Mouse (Mus musculus): ENCODE data around the gene Zfp51. TPM values are rescaled to one million over a fixed set of nuclear protein-coding genes. Genes with fewer than 3 reads are reported as not detected.

Gene Zfp51
- total RNA-seq, 2 experiments from 2014 or later, result 3.5 to 3.9 TPM

Other genes with a start within 250 kb of the Zfp51 start
- not detected for gene Vmn1r234, start 224.3 kb upstream of the Zfp51 start, total RNA-seq (2021)
- not detected for gene Vmn1r235, start 194.0 kb upstream of the Zfp51 start, total RNA-seq (2021)
- gene Vmn1r236, start 167.4 kb upstream of the Zfp51 start, total RNA-seq (2021), result not detected
- not detected for gene Vmn1r237, start 138.5 kb upstream of the Zfp51 start, total RNA-seq (2021)
- 1 to 10 TPM; 1.4 to 1.6 TPM for gene Zfp677, start 66.6 kb upstream of the Zfp51 start, total RNA-seq (2021)
- gene Zfp54, start 27.1 kb upstream of the Zfp51 start, total RNA-seq (2021), result under 1 TPM; 0.62 to 0.77 TPM
- gene Zfp53, start 38.6 kb downstream of the Zfp51 start, total RNA-seq (2021), result 1 to 10 TPM; 4.2 TPM
- 1 to 10 TPM; 6.0 to 6.7 TPM for gene Zfp52, start 85.2 kb downstream of the Zfp51 start, total RNA-seq (2021)
- gene Zfp948, start 116.6 kb downstream of the Zfp51 start, total RNA-seq (2021), result 10 to 100 TPM; 11.8 to 13.0 TPM
- 1 to 10 TPM; 8.9 to 9.8 TPM for gene Zfp983, start 200.2 kb downstream of the Zfp51 start, total RNA-seq (2021)
- gene Gm10226, start 241.5 kb downstream of the Zfp51 start, total RNA-seq (2021), result 1 to 10 TPM; 6.5 to 10.0 TPM